Mouse (Mus musculus) olfactory bulb, adult 2 months (tissue): ENCODE results near the gene Fcho1. TPM values are rescaled to one million over a fixed set of nuclear protein-coding genes. Genes with fewer than 3 reads are reported as not detected.

Source experiments
- H3K27ac ChIP-seq: fragments of 200-500 bp; 2 replicates; pipeline ENCODE4 v1.5.1; 2012; ENCODE audit warnings: low read depth, low read length; ENCODE audit not compliant: insufficient read depth
- H3K4me1 ChIP-seq: fragments of 200-500 bp; 2 replicates; pipeline ENCODE4 v1.6.1; 2012; ENCODE audit warnings: low read length; ENCODE audit not compliant: control insufficient read depth, insufficient read depth
- H3K4me3 ChIP-seq: fragments of 200-500 bp; 2 replicates; pipeline ENCODE4 v1.5.1; 2012; ENCODE audit warnings: mild to moderate bottlenecking, low read depth, low read length, moderate library complexity; ENCODE audit not compliant: insufficient read depth
- CTCF ChIP-seq: fragments of 200-500 bp; IDR thresholded peaks from 2 replicates; pipeline ENCODE4 v1.5.1; 2012; ENCODE audit warnings: low read depth, mild to moderate bottlenecking, low read length, moderate library complexity; ENCODE audit not compliant: insufficient read depth
- POLR2A ChIP-seq: fragments of 200-500 bp; IDR thresholded peaks from 2 replicates; pipeline ENCODE4 v1.6.1; 2012; ENCODE audit warnings: mild to moderate bottlenecking, low read depth, low read length, moderate library complexity; ENCODE audit not compliant: insufficient read depth
- WGBS: fragments of 180-500 bp; shearing (Covaris S2); methylation state at CpG from one replicate; pipeline ENCODE4 v1.1.7; 2018; 5-methylcytosine and 5-hydroxymethylcytosine counted together
- polyA plus RNA-seq: library from polyadenylated mRNA; stranded (reverse); fragments of >200 nt; gene quantifications from 2 replicates; pipeline ENCODE4 v1.2.4, GENCODE M21; 2012; ENCODE audit warnings: low replicate concordance; ENCODE audit not compliant: missing spikeins, insufficient read depth, insufficient read length

Gene Fcho1
- polyA plus RNA-seq, 1 experiment: 90.9 TPM

DNA sequence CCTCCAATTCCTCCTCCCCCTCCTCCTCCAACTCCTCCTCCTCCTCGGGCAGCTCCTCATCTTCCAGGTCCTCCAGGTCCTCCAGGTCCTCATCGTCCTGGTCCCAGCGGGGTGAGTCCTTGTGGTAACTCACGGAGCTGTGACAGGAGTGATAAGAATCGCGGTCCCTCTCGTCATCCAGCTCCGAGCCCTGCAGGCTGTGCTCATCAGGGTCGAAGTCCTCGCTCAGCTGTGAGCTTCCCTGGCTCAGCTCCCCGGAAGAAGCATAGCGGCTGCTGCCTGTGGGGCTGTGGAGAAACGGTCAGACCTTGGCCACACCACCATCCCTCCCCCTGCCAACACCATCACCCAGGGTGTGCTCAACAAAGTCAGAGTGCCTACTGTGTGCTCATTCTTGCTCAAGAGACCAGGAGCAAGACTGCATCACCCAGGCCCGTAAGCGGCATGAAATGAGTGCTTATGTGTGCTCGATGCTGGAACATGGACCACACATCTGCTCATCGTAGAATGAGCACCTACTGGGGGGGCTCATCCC lies 66.9 kb downstream of the Fcho1 start:
- H3K4me1 ChIP-seq: no peaks in the 10 kb centered on the region
- 47% methylated on average over 17 of the region's 17 CpGs for WGBS
- no peak overlapping the region for H3K4me3 ChIP-seq
- TF ChIP-seq CTCF (no peak), POLR2A (no peak)
- no peak overlapping the region for H3K27ac ChIP-seq

Other genes starting within 250 kb of the Fcho1 start
- not detected in 2 replicates for gene Ano8, start 239.8 kb downstream of the Fcho1 start, polyA plus RNA-seq
- not detected in 2 replicates for gene Gtpbp3, start 237.6 kb downstream of the Fcho1 start, polyA plus RNA-seq
- not detected in 2 replicates for gene Plvap, start 214.0 kb downstream of the Fcho1 start, polyA plus RNA-seq
- gene Ccdc194, start 200.0 kb downstream of the Fcho1 start, polyA plus RNA-seq: not detected in 2 replicates
- gene Bst2, start 188.3 kb downstream of the Fcho1 start, polyA plus RNA-seq: not detected in 2 replicates
- not detected in 2 replicates for gene Mvb12a, start 182.8 kb downstream of the Fcho1 start, polyA plus RNA-seq
- not detected in 2 replicates for gene Tmem221, start 166.8 kb downstream of the Fcho1 start, polyA plus RNA-seq
- gene Nxnl1, start 159.1 kb downstream of the Fcho1 start, polyA plus RNA-seq: not detected in 2 replicates
- gene Slc27a1, start 156.8 kb downstream of the Fcho1 start, polyA plus RNA-seq: not detected in 2 replicates
- not detected in 2 replicates for gene Pgls, start 133.5 kb downstream of the Fcho1 start, polyA plus RNA-seq
- gene Fam129c, start 128.1 kb downstream of the Fcho1 start, polyA plus RNA-seq: not detected in 2 replicates
- 143 TPM in 1 of 2 replicates, not detected in the other for gene Colgalt1, start 114.7 kb downstream of the Fcho1 start, polyA plus RNA-seq
- gene Unc13a, start 54.0 kb downstream of the Fcho1 start, polyA plus RNA-seq: not detected in 2 replicates
- not detected in 2 replicates for gene Jak3, start 49.4 kb downstream of the Fcho1 start, polyA plus RNA-seq
- not detected in 2 replicates for gene Insl3, start 36.5 kb downstream of the Fcho1 start, polyA plus RNA-seq
- not detected in 2 replicates for gene B3gnt3, start 23.9 kb downstream of the Fcho1 start, polyA plus RNA-seq
- gene Zfp709, start 156.3 kb upstream of the Fcho1 start, polyA plus RNA-seq: not detected in 2 replicates
- gene Zfp882, start 182.9 kb upstream of the Fcho1 start, polyA plus RNA-seq: not detected in 2 replicates
- gene Zfp617, start 182.9 kb upstream of the Fcho1 start, polyA plus RNA-seq: not detected in 2 replicates
- not detected in 2 replicates for gene Zfp961, start 225.3 kb upstream of the Fcho1 start, polyA plus RNA-seq